Mouse (Mus musculus) stomach, postnatal 0 days (tissue): ENCODE results near the gene Ap3b1. TPM values are rescaled to one million over a fixed set of nuclear protein-coding genes. Genes with fewer than 3 reads are reported as not detected.
A peak's percentile ranks its signal among the peaks of the same experiment; 100 is the strongest.

Experiments
- ATAC-seq: fragments of 200-750 bp; cut with Nextera tagmentation; 2 replicates; pipeline ENCODE4 v1.8.0; 2017; ENCODE audit not compliant: low FRiP score, low TSS enrichment
- DNase-seq: peaks from one replicate; pipeline ENCODE4 v3.0.0-alpha.2; 2016; ENCODE audit warnings: low spot score
- H3K27ac ChIP-seq: fragments of 300-500 bp; sonication (generic); replicated peaks from 2 replicates; pipeline ENCODE4 v1.5.1; 2014; ENCODE audit warnings: mild to moderate bottlenecking, control low read depth
- H3K27me3 ChIP-seq: fragments of 300-500 bp; sonication (generic); 2 replicates; pipeline ENCODE4 v1.6.1; 2014; ENCODE audit warnings: low read length; ENCODE audit not compliant: control insufficient read depth, insufficient read depth
- H3K36me3 ChIP-seq: fragments of 300-500 bp; sonication (generic); 2 replicates; pipeline ENCODE4 v1.6.1; 2014; ENCODE audit warnings: low read length, mixed read lengths; ENCODE audit not compliant: control insufficient read depth, insufficient read depth
- H3K4me1 ChIP-seq: fragments of 300-500 bp; sonication (generic); replicated peaks from 2 replicates; pipeline ENCODE4 v1.6.1; 2014; ENCODE audit warnings: antibody characterized with exemption; ENCODE audit not compliant: control insufficient read depth, insufficient read depth
- H3K4me2 ChIP-seq: fragments of 300-500 bp; sonication (generic); replicated peaks from 2 replicates; pipeline ENCODE4 v1.6.1; 2014; ENCODE audit warnings: low read depth, mild to moderate bottlenecking, control low read depth, moderate library complexity
- H3K4me3 ChIP-seq: fragments of 300-500 bp; sonication (generic); 2 replicates; pipeline ENCODE4 v1.5.1; 2014; ENCODE audit warnings: low read depth, low read length, control low read depth
- H3K9ac ChIP-seq: fragments of 300-500 bp; sonication (generic); 2 replicates; pipeline ENCODE4 v1.6.1; 2014; ENCODE audit warnings: mild to moderate bottlenecking, low read length, control low read depth, mixed read lengths
- H3K9me3 ChIP-seq: fragments of 300-500 bp; sonication (generic); 2 replicates; pipeline ENCODE4 v1.6.1; 2016; ENCODE audit warnings: low read length; ENCODE audit not compliant: control insufficient read depth
- CTCF ChIP-seq: IDR thresholded peaks from 2 replicates; pipeline ENCODE4 v1.5.1; 2016; ENCODE audit warnings: antibody characterized with exemption, low read depth, mild to moderate bottlenecking, moderate library complexity
- EP300 ChIP-seq: optimal IDR thresholded peaks from 2 replicates; pipeline ENCODE3; 2016; ENCODE audit warnings: antibody characterized with exemption
- WGBS: fragments of 180-500 bp; shearing (Covaris S2); extraction: QIAGEN DNeasy Blood & Tissue Kit; methylation state at CpG from one replicate; pipeline ENCODE4 v1.1.7; 2014; 5-methylcytosine and 5-hydroxymethylcytosine counted together
- polyA plus RNA-seq: library from polyadenylated mRNA; unstranded; fragments of >200 nt; fragmentation: Nextera tagmentation; extraction: Ambion mirVana; gene quantifications from 2 replicates; pipeline ENCODE4 v1.2.1, GENCODE M21; 2015

Gene Ap3b1
- polyA plus RNA-seq, 1 experiment from 2014 or later = 30.3 TPM

DNA sequence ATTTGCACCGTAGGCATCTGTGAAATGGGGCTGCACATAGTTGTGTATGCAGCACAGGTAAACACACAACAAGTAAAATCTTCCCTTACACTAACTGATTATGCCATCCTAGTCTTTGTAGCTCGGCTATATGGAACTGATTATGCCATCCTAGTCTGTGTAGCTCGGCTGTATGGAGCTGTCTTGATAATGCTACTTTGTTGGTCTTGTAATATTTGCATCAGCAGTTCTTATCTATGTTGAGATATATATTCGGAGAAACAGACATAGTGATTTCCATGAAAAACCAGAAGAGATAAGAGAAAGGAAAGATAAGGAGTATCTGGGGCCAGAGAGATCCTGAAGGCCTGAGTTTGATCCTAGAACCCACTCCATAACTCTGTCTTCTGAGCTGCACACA lies 178.6 kb downstream of the Ap3b1 start:
- DNase-seq (no peak), ATAC-seq (no peak)
- peaks cover 5% of the 10 kb centered on the region for H3K36me3 ChIP-seq
- no peaks in the 10 kb centered on the region for H3K9me3 ChIP-seq
- no peak overlapping the region for H3K4me3 ChIP-seq
- 75% methylated on average over 4 of the region's 4 CpGs for WGBS
- no peaks in the 10 kb centered on the region for H3K4me1 ChIP-seq
- H3K27me3 ChIP-seq = no peaks in the 10 kb centered on the region
- no peak overlapping the region for H3K27ac ChIP-seq
- H3K9ac ChIP-seq = no peak overlapping the region
- TF ChIP-seq CTCF (no peak), EP300 (no peak)
- no peak overlapping the region for H3K4me2 ChIP-seq

DNA sequence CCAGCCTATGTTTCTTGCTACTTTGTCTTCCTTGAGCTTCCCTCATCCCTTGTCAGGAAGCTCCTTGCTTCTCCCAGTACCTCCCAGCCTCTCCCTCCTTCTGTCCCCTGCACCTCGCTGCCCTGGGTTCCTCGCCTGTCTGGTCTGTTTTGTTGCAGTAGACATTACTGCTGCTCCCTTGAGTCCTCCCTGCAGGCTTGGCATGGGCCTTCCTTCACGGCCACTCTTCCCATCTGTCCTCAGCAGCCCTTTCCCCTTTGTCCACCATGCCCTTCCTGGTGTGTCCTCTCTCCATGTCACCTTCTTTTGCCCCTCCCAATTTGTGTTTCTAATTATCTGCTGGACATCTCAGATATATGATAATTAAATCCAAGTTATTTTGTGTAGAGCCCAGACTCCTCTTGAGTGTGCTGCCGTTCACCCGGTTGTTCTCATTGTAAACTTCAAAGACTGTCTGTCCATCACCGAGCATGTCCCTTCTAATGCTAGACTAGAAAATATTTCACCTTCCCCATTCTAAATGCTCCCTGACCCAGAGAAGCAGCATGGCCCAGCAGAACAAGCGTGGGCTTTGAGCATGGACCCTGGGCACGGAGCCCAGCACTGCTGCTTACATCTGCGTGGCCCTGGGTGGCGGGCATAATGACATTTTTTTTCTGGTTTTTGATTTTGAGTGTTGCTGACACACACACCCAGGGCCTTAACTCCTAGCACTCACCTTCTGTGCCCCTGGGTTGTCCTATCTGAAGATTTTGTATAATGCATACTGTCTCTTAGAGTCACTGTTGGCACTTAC lies 181.3 kb downstream of the Ap3b1 start:
- Histone ChIP-seq H3K9ac (no peak overlapping the region), H3K4me1 (no peaks in the 10 kb centered on the region), H3K27ac (no peak overlapping the region), H3K27me3 (no peaks in the 10 kb centered on the region), H3K4me2 (no peak overlapping the region), H3K4me3 (no peak overlapping the region), H3K36me3 (peaks cover 3% of the 10 kb centered on the region; the same call in 1 of the 2 replicates), H3K9me3 (no peaks in the 10 kb centered on the region)
- 84% methylated on average over 10 of the region's 10 CpGs for WGBS
- ATAC-seq (no peak), DNase-seq (no peak)
- TF ChIP-seq EP300 (no peak), CTCF (no peak)

DNA sequence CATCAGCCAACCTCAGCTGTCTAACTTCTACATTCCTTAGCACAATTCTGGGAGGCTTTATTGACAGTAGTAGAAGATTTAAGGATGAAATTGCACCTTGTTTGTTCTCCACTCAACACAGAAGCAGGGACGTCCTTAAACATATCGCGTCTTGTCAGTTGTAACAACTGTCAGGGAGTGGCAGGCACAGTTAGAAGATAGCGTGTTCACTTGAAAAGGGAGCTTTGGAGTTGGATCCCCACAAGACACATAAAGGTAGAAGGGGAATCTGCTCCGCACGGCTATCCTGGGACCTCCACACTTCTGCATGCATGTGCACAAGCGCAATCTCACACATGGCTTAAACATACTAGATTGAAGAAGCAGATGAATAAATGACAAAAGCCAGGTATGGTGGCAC lies 183.3 kb downstream of the Ap3b1 start:
- TF ChIP-seq CTCF = no peak
- TF ChIP-seq EP300 = no peak
- Histone ChIP-seq H3K27me3 (no peaks in the 10 kb centered on the region), H3K4me1 (no peaks in the 10 kb centered on the region), H3K4me3 (no peak overlapping the region), H3K36me3 (peaks cover 3% of the 10 kb centered on the region; the same call in 1 of the 2 replicates), H3K9ac (no peak overlapping the region), H3K27ac (no peak overlapping the region), H3K9me3 (no peaks in the 10 kb centered on the region), H3K4me2 (no peak overlapping the region)
- ATAC-seq (no peak), DNase-seq (no peak)
- WGBS = 88% methylated on average over 7 of the region's 7 CpGs

DNA sequence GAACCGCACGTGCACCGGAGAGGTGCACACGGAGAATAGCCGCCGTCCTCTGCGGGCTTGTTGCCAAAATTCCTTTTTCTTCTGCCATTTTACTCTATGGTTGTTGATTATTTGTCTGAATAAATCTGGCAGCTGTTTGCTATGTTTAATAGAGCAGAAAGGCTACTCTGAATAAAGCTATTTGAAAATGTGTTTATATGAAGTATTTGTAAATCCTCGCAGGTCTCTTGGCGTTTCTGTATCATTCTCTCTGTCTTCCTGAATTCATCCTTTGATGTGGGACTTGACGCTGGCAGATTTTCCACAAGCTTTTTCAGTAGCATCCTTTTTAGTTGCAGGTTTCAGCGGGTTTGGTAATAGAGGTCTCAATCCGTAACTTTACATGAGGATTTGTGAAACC lies 185.5 kb downstream of the Ap3b1 start:
- Histone ChIP-seq H3K36me3 (no peaks in the 10 kb centered on the region; the same call in 1 of the 2 replicates), H3K4me1 (no peaks in the 10 kb centered on the region), H3K9me3 (no peaks in the 10 kb centered on the region), H3K4me2 (no peak overlapping the region), H3K4me3 (no peak overlapping the region), H3K9ac (no peak overlapping the region), H3K27me3 (no peaks in the 10 kb centered on the region), H3K27ac (no peak overlapping the region)
- 55% methylated on average over 12 of the region's 12 CpGs for WGBS
- no peak for DNase-seq
- no peak for TF ChIP-seq EP300
- ATAC-seq = no peak

DNA sequence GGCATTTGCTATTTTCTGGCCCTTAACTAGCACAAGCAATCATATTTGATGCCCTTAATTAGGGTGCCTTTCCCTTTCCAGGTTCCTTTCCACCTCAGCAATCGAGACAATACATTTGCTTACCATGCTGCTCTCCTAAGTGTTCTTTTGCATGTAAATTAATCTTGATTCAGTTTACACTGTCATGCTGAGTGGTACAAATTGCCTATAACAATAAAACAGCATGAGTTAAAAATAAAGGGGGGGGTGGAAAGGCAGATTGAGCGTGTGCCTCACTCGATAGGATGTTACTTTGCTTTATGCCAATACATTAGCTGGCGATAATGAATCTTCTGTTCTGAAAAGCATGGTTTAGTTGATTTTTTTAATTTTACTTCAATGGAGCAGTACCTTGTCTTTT lies 187.0 kb downstream of the Ap3b1 start:
- TF ChIP-seq EP300 (no peak), CTCF (no peak)
- Histone ChIP-seq H3K9ac (no peak overlapping the region), H3K4me1 (0 out of 2 replicates have a peak, but pooled peaks cover 2% of the 10 kb centered on the region), H3K4me3 (no peak overlapping the region), H3K9me3 (no peaks in the 10 kb centered on the region), H3K4me2 (no peak overlapping the region), H3K27me3 (no peaks in the 10 kb centered on the region), H3K36me3 (no peaks in the 10 kb centered on the region; the same call in 1 of the 2 replicates), H3K27ac (no peak overlapping the region)
- DNase-seq (no peak), ATAC-seq (no peak)
- whole genome bisulfite sequencing = 73% methylated on average over 4 of the region's 4 CpGs

DNA sequence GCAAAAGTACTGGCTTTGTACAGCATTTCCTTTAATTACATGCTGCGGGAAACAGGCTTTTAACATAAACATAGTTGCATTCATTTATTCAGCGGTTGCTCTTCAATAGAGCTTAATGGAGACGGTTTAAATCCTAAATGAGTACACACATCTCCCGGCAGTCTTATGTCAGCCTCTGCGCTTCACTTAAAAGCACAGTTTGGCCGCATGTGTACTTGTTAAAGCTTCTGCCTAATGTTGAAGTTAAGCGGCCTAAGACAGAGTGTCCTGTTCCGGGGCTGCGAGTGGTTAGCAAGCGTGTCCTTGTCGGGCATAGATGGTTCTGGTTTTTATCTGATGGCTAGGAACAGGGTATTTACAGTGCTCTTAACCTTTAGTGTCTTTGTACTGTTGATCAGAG lies 187.5 kb downstream of the Ap3b1 start:
- ATAC-seq (peak; percentile 47; the same call in 1 of the 2 replicates), DNase-seq (no peak)
- no peaks in the 10 kb centered on the region; the same call in 1 of the 2 replicates for H3K36me3 ChIP-seq
- H3K27me3 ChIP-seq = no peaks in the 10 kb centered on the region
- no peak overlapping the region for H3K9ac ChIP-seq
- 0 out of 2 replicates have a peak, but pooled peaks cover 2% of the 10 kb centered on the region for H3K4me1 ChIP-seq
- TF ChIP-seq EP300 = no peak
- TF ChIP-seq CTCF = no peak
- WGBS = 52% methylated on average over 11 of the region's 11 CpGs
- no peak overlapping the region for H3K27ac ChIP-seq
- no peaks in the 10 kb centered on the region for H3K9me3 ChIP-seq
- no peak overlapping the region for H3K4me2 ChIP-seq
- no peak overlapping the region for H3K4me3 ChIP-seq
